Mouse (Mus musculus) ES-E14 (cell line): ENCODE data around the gene Cux1.

Experiments used
- CHD2 ChIP-seq: IDR thresholded peaks from 2 replicates; pipeline ENCODE4 v1.6.1; 2014; ENCODE audit warnings: mild to moderate bottlenecking, low read depth, low read length, inconsistent platforms
- HCFC1 ChIP-seq: IDR thresholded peaks from 2 replicates; pipeline ENCODE4 v1.6.1; 2012; ENCODE audit warnings: low read length, inconsistent platforms, borderline replicate concordance; ENCODE audit not compliant: insufficient read depth
- MAFK ChIP-seq: IDR thresholded peaks from 2 replicates; pipeline ENCODE4 v1.6.1; 2014; ENCODE audit warnings: mild to moderate bottlenecking, low read depth, low read length, inconsistent platforms; ENCODE audit not compliant: insufficient read depth
- ZC3H11A ChIP-seq: IDR thresholded peaks from 2 replicates; pipeline ENCODE4 v1.6.1; 2012; ENCODE audit warnings: low read depth, mild to moderate bottlenecking, inconsistent platforms, low read length, borderline replicate concordance
- ZNF384 ChIP-seq: IDR thresholded peaks from 2 replicates; pipeline ENCODE4 v1.6.1; 2012; ENCODE audit warnings: low read depth, low read length, inconsistent platforms

DNA sequence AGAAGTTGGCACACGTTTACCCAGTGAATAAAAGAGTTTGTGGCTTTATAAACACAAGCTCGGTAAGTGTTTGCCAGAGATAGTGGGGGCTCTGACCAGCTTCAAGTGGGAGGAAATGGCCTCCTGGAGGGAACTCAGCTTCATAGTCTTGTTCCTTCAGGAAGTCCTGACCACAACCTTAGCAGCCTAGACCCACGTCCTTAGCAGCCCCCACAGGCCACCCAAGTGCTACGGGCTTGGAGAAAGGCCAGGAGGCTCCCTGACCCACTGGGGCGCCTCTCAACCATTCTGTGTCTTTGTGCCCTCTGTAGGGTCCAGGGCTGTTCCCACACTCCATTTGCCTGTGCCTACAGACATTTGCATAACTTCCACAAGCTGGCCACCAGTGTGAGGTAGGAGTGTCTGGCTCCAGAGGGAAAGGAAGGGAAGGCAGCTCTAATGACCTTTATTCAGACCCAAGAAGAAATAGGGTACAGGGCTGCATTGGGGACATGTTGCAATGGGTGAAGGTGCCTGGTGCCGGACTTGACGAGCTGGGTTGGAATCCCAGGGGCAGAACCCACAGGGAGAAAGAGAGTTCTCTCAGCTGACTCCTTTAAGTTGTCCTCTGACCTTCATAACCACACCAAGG lies 340.9 kb downstream of the Cux1 start:
- TF ChIP-seq ZNF384 (no peak), MAFK (no peak), HCFC1 (no peak), ZC3H11A (no peak), CHD2 (no peak)
